Mouse (Mus musculus): ENCODE data around the gene Acp4.
"Not testable (repeated sequence)": the region's sequence is repeated elsewhere in the genome, so short reads cannot be mapped to it uniquely, and the experiment has no call there.

Gene Acp4

DNA sequence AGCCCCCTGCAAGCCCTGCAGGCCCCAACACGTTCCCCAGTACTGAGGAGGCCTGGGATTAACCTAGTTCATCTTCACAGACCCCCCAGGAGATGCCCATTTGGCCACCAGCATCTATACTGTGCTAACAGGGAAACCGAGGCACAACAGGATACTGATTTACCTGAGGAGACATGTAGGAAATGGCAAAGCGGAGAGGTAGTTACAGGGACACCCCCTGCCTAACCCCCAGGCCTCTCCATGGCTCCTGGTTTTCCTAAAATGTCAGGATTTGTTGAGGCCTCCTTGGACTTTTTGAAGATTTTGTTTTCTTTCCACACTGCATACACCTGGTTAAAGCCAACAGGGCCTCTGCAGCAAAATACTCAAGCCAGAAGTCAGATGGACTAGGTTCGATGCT, at the start of gene Acp4:
TSS of gene Acp4 (minus strand) at position 101 of the 400 bp plus-strand sequence.
- DNase-seq (ENCODE audit: extremely low read depth, low read depth, low spot score) = no peak

DNA sequence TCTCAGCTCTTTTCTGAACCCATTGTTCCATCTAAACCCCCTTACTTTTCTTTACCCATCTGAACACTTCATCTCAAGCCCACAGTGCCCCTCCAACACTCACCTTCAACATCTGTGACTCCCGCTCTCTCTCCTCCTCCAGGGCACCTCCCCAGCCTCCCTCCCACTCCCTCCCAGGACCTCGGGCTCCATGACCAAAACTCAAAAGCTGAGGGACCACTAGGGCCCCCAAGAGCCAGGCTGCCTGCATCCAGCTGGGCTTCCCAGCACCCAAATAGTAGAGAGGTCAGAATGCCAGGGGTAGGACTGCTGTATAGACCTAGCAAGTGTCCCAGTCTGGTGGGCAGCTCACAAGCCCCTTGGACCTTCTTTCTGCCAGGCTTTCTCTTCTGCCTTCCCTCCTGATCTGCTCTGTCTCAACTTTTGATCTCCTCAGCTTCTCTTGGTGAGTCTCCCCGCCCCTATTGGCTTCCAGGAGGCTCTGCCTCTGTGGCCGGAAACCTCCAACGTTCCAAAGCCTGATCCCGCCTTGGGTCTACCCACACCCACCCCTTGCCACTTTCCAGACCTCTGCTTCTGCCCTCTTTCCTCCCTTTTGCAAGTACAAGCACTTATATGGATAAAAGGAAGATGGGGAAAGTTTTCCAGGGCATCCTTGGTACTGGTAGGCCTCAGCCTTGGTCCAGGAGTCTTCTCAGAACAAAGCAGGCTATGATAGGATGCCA, 49.5 kb upstream of the Acp4 start, which contains the start of gene Clec11a:
TSS of gene Clec11a (minus strand) at position 387 of the 725 bp plus-strand sequence.
- no peak for DNase-seq (ENCODE audit: extremely low read depth, low read depth, low spot score)

DNA sequence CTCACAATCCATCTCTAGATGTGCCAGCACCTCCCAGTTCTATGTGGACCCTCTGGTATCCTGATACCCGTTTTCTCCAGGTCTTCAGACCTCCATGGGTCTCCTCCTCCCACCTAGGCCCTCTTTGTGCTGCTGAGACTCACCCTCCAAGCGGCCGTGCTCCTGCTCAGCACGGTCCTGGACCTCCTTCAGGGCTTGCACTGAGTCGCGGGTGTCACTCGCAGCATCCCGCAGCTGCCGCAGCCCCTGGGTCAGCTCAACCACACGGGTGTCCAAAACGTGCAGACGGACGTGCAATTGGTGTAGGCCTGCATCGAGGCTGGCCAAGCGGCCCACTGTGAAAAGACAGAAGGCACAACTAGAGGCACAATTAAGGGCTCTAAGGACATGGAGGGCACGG, 48.5 kb upstream of the Acp4 start:
- no peak for DNase-seq (ENCODE audit: extremely low read depth, low read depth, low spot score)

DNA sequence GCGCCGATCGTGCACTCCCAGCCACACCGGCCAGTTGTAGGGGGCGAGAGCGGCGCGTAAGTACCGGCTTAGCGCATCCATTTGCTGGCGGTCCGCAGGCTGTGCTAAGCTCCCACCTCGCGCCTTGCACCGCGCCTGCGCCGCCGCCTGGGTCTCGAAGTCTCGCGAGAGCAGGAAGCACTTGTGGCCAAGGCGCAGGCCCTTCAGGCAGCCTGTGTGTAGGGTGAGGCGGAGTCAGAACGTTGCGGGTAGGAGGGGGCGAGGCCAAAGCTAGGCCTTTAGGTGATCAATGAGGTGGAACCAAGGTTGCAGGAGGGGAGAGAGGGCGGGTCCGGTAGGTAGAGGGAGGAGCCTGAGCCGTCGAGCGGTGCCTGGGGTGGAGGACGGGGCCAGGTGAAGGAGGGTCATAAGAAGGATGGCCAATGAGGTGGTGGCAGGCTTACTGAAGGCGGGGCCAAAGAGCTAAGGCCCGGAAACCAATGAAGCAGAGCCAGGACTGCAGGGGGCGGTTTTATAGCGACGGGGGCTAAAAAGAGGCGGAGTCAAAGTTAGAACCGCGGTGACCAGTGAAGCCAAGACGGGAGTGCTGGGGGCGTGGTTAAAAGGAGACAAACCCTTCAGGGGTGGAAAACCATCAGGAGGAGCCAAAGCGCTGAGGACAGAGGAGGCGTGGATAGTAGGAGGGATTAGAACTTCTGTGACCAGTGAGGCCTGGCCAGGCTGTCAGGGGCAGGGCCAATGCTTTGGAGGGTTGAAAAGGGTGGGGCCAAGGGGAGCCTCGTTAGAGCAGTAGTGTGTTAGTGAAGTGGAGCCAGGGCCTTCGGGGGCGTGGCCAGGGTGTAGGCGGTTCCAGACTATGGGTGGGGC, 47.8 kb upstream of the Acp4 start:
- peak; percentile 97 for DNase-seq (ENCODE audit: extremely low read depth, low read depth, low spot score)

DNA sequence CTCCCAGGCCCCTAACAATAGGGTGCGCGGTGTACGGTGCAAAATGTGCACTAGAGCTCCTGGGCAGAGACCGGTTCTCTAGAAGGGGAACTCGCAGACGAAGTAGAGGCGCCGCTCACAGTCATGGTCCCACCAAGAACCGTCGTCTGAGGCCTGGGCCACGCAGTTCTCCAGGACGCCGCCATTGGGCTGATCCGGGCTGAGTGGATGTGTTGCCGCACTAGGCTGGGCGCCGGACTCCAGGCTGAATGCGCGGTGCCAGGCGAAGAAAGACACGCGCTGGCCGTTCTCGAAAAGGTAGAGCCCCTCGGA, 47.2 kb upstream of the Acp4 start:
- no peak for DNase-seq (ENCODE audit: extremely low read depth, low read depth, low spot score)

DNA sequence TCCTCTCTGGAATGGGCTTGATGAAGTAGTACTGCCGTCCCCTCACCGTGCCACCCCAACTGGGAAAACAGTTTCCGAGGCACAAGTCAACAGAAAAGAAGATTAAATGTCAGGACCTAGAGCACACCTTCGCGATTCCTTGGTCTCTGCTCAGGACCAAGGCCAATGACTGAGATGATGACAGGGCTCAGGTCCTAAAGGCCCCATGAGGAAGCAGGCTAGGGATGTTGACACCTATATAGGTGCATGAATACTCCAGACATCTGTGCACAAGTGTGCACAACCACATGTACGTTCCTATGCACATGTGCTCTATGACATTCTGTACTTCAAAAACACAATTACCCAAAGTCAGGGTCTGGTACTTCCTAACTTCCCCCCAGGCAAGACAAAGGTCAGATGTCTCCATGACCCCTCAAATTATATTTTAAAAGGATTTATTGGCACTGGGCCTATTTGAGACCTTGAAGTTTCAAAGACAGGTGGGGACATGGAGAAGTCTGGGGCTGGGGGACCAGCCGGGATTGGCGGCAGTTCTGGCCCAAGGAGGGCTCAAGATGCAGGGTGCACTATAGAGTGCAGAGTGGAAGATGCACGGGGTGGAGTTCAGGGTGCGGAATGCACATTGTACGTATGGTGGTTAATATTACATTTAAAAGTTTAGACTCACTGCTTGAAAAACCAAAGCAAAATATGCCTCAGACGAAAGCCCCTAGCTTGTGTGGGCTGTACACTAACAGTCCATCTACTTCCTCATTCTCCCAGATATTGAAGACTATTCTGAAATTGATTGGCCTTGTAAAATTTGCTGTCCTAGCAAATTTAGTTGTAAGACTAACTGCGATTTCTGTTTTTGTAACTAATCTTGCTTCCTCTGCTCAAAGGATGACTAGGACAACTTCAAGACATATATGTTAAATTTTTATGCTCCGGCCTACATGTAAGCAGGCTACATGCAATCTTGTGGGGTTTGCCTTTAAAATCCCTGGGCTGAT, 46.5 kb upstream of the Acp4 start:
- DNase-seq (ENCODE audit: extremely low read depth, low read depth, low spot score) = no peak

DNA sequence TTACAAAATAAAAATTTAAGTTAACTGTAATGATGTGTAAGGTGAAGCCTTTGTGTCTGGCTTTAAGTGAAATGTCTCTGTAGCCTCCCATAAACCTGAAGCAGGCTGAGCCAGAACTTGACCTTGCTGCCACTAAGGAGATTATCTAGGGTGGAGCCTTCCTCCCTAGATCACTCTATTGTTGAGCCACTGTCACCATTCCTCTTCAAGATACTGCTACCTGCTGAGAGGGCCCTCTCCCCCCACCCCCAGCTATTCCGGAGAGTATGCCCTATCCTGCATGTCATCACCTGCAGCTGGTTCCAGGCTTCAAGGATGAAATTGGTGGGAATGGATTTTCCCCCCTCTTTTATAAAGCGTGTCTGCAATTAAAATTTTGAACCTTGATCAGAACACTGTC, 40.3 kb upstream of the Acp4 start:
- DNase-seq (ENCODE audit: extremely low read depth, low read depth, low spot score) = not testable (repeated sequence)

DNA sequence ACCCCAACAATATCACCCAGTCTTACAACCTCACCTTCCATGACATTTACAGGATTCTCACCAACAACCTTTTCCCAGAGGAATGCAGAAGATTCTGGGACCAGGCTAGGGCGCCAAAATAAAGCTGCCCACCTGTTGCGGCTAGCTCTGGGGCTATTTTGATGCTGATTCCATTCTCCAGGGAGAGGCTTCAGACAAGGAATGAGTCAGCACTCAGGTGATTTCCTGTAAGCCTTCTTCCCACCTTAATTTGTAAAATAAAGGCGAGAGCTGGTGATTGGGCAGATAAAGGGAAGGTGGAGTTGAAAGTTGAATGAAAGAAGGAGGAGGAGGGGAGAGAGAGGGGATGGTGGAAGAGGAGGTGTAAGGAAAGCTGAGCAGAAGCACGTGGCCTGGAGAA, 34.2 kb upstream of the Acp4 start:
- no peak for DNase-seq (ENCODE audit: extremely low read depth, low read depth, low spot score)

DNA sequence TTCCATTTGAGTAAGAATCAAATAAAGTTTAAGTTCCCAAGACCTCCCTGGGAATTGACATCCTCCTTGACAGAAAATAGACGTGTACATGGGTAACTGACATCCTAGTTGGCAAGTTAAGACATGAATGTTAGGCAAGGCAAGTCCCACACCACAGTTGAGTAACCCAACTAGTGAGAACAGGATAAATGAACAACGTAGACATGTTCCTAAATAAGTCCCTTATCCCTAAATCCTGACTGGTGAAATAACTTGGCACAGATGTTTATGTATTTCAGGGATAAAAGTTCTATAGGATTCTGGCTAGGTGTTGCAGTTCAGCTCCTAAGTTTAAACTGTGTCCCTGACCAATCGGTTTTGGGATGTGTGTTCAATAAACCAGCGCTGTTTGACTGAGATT, 33.8 kb upstream of the Acp4 start:
- peak; percentile 88 for DNase-seq (ENCODE audit: extremely low read depth, low read depth, low spot score)

DNA sequence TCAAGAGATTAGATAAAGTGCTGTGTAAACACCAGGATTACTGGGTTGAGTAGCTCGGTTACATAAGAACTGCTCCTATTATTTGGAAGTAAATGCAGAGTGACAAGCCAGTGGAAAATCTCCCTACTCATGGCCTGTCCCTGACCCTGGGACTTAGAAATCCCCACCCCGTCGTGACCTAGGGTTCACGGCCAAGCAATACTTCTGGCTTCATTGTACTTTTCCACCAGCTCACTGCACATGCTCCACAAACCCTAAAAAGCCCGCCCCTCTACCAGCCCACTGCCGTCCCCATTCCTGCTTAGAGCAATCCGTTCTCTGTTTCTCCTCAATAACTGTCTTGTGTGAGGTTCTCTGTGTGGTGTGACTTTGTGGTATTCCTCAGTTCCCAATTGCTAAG, 30.6 kb upstream of the Acp4 start:
- no peak for DNase-seq (ENCODE audit: extremely low read depth, low read depth, low spot score)

DNA sequence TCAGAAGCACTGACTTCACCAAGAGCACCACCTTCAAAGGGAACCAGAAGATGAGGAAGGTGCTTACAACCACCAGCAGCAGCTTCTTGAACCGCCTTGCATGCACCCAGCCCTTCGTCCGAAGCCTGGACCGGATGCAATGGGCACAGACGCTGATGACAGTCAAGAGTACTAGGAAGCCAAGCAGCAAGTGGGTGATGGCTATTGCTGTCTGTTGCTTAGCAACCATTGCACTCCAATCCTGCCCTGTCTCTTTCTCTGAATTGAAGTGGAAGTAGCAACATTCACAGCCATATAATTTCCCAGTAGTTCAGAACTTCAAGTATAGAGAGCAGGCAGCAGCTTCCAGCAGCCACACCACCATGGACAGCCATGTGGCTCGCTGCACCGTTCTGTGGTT, 24.4 kb upstream of the Acp4 start:
- no peak for DNase-seq (ENCODE audit: extremely low read depth, low read depth, low spot score)

DNA sequence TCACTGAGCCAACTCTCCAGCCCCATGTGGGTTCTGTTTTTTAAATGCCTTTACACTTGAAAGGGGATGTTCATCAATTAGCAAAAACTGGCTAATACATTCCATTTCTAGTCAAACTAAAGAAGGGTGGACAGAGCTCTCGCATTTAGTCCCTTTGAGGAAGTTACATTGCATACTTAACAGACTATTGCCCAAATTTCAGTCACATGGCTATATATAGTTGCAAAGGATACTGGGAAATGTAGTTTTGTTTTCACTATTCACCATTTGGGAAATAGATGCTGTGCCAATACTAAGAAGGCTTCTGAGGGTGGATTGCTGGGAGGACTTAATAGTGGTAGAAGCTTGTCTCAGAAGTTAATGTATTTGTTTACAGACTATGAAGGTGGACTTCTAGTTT, 23.8 kb upstream of the Acp4 start:
- DNase-seq (ENCODE audit: extremely low read depth, low read depth, low spot score) = no peak

DNA sequence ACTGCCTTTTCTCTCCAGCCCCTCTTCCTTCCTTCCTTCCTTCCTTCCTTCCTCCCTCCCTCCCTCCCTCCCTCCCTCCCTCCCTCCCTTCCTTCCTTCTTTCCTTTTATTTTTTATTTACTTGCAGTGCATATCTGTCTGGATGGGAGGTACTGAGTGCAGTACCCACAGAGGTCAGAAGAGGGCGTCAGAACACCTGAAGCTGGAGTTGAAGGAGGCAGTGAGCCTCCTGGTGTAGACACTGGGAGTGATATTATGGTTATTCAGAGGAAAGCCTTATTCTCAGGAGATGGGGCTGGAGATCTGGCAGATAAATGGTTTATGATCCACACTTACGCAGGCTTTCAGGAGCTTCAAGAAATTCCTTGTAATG, 20.1 kb upstream of the Acp4 start:
- DNase-seq (ENCODE audit: extremely low read depth, low read depth, low spot score) = no peak

DNA sequence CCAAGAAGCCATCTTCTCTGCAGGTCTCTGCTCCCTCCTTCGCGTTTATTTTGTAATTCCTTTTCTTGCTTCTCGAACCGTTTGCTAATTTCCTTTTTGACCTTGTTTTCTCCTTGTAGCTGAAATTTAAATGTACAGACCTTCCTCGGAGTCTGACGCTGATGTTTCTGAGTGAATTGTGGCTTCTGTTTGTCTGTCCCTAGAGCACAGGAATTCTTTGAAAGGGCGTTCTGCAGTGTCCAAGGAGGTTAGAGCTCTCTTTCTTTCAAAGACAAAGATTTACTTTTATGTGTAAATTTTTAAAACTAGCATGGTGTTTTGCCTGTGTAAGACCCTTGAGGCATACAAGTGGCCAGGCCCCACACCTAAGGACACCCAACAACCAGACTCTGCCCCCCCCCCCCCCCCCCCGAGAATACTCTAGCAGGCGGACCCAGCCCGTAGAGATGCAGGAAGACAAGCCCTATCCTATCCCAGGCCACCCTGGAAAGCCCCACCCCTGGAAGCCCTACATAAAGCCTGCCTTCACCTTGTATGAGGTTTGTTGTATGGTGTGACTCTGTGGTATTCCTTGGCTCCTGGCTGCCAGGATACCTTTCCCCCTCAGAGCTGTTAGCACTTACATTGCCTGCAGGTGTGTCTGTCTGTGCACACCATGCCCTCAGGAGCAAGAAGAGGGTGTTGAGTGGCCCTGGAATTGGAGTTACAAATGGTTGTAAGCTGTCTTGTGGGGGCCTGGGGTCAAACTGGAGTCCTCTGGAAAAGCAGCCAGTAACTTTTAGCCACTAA, 19.5 kb upstream of the Acp4 start:
- no peak for DNase-seq (ENCODE audit: extremely low read depth, low read depth, low spot score)

DNA sequence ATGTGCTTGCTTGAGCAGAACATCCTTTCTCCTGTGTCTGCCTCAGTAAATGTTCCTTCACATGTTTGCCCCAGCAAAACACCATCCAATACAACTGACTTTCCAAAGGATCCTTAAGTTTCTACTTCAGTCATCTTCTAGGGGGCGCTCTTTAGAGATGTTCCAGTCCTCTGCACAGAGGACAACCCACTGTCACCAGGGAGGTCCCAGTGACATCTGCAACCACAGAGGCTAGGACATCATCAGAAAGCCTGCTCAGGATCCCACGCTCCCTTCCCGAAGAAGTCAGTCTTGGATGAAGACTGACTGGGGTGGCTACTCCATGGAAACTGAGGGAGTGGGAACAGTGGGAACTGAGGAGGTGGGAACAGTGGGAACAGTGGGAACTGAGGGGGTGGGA, 18.4 kb upstream of the Acp4 start:
- DNase-seq (ENCODE audit: extremely low read depth, low read depth, low spot score) = no peak

DNA sequence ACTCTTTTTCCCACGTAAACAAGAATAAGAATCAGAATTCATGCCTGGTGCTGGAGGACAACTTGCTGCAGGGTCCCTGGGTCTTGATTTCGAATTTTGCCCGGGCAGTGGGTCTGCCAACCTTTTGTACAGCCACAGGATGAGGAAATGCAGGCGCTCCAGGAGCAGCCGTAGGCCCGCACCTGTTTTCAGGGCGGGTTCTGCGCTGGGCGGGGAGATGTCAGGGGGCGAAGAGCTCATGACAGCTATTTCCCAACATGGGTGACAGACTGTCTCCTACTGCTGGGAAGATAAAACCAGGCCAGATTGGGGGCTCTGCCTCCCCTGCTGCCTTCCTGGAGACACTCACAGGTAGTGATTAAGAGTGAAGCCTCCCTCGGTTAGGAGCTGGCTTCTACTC, 16.9 kb upstream of the Acp4 start:
- no peak for DNase-seq (ENCODE audit: extremely low read depth, low read depth, low spot score)

DNA sequence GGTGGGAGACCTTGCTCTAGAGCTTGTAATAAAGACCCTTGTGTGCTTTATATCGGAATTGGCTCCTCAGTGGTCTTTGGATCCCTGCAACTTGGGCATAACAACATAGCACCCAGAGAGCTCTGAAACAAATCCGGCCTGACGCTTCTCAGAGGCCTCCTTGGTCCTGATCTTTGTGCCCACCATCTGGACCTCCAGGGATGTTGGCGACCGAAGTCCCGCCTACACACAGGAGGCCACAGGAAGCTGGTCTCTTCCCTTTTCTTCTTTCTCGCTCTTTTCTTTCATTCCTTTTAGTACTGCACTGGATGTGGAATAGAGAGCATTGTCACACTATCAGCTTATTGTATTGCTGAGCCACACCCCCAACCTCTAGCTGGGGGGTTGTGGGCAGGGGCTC, 16.3 kb upstream of the Acp4 start:
- no peak for DNase-seq (ENCODE audit: extremely low read depth, low read depth, low spot score)

DNA sequence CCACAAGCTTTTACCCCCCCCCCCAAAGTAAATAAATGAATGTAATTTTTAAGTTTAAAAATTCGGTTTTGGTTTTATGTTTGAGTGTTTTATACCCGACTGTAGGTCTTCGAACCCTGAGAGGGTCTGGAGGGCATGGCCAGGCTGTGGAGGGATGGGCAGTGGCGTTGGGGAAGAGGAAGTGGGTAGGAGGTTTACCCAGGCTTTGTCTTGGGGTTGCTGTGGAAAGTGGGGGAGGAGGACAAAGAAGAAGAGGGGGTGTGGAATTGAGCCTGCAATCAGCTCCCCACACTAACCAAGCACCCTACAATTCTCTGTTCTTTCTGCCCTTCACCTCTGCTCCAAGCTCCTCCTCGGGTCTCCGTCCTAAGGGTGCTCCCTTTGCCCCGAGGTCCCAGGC, 15.4 kb upstream of the Acp4 start:
- DNase-seq (ENCODE audit: extremely low read depth, low read depth, low spot score) = no peak

DNA sequence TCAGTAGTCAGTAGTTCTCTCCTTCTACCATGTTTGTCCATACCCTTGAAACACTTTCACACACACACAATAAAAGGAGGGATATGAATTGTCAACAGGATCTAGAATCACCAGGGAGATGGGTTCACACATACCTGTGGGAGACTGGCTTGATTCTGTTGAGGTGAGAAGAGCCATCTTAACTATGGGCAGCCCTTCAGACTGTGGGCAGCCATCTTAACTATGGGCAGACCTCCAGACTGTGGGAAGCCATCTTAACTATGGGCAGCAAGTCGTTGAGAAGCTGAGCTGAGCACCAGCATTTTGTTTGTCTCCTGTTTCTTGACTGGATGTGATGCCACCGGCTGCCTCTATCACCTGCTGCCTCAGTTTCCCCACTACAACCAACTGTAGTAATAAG, 14.1 kb upstream of the Acp4 start:
- no peak for DNase-seq (ENCODE audit: extremely low read depth, low read depth, low spot score)

DNA sequence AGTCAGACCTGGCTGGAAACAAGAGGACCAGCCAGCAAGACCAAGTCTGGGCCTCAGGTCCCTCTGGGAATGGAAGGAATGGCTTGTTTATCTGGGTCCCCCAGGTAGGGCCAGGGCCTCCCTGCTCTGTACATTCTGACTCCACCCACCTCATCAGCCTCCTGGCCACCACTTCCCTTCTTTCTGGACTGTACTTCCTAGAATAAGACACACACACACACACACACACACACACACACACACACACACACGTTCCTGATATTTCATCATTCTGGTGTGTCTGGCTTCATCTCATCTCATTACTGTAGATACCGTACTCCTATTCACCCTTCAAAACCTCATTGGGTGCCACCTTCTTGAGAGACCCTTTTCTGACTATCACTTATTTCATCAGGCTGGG, 12.2 kb upstream of the Acp4 start:
- DNase-seq (ENCODE audit: extremely low read depth, low read depth, low spot score) = no peak

DNA sequence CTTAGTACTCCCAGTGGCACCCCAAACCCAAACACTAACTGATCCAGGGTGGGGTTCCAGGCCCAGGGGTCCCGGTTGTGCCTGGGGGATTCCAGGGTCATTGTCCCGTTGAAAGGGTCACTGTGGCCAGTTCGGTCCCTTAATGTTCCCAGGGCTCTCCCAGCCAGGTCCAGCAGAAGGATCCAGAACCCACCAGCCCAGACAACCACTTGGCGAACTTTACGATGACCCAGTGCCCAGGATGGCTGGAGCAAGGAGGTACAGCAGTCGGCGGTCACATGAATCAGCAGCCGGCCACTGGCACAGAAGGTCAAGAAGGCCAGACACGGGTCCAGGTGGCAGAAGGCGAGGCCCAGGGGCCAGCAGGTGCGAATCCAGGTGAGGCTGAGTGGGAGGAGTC, 10.9 kb upstream of the Acp4 start:
- no peak for DNase-seq (ENCODE audit: extremely low read depth, low read depth, low spot score)
